Mouse (Mus musculus) kidney, postnatal 25 days (tissue): ENCODE data around the gene Fam124b.

Experiments used
- DNase-seq, 2 experiments: peaks; one replicate each; pipeline ENCODE4 v3.0.0; 2021; ENCODE audit warnings: mixed read lengths in 2 of 2

Gene Fam124b

GRCm38 (mm10) chr1:80167706-80168105, 50.6 kb downstream of the Fam124b start:
- no peak for DNase-seq

DNA sequence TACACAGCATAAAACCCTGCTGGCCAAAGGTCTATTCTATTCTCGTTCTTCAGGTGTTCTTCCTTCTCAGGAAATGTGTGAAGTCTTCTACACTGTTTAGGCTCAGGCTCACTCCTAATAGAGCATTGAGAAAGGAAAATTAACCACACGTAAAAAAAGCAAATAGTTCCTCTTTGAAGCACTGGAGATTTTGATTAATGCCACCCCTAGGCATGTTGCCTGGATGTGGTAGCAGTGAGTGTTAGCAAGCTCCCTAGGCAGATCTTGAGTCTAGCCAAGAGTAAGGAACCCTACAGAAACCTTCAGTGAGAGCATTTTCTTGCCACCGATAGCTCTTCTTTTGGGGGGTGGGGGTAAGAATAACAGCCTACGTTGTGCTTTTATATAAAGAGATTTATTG, 51.7 kb downstream of the Fam124b start:
- no peak for DNase-seq

GRCm38 (mm10) chr1:80165391-80165790, 52.9 kb downstream of the Fam124b start:
- DNase-seq = no peak

DNA sequence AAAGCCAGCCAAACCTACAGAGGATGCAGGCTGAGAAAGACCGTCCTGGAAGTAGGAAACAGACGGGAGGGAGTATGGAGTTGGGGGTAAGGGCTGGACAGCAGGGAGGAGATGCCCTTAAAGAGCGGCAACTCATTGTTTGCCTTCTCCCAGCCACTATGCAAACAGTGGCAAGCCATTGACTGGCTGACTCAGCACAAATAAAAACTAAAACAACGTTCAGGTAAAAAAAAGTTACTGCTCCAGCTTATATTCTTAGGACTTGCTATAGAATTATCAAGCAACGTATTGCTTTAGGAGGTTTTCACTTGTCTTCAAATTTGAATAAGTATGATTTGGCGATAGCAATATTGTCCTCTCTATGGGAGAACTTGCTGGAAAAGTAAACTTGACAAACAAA, 55.3 kb downstream of the Fam124b start:
- no peak for DNase-seq

GRCm38 (mm10) chr1:80159586-80159985, 58.7 kb downstream of the Fam124b start:
- DNase-seq = no peak

GRCm38 (mm10) chr1:80154902-80155301, 63.4 kb downstream of the Fam124b start:
- no peak for DNase-seq

- DNase-seq = no peak
Observed at GRCm38 (mm10) chr1:80153125-80153716, 65.1 kb downstream of the Fam124b start.

- DNase-seq = no peak
Observed at GRCm38 (mm10) chr1:80150681-80151080, 67.6 kb downstream of the Fam124b start.
